Mouse (Mus musculus) C2C12 (cell line): Measurements from ENCODE around the gene Dvl3. TPM values are rescaled to one million over a fixed set of nuclear protein-coding genes. Genes with fewer than 3 reads are reported as not detected.

Experiments
- H3K27me3 ChIP-seq: one replicate; pipeline ENCODE4 v1.6.1; 2011; ENCODE audit not compliant: control insufficient read depth, insufficient read depth, insufficient read length
- H3K36me3 ChIP-seq: one replicate; pipeline ENCODE4 v1.6.1; 2011; ENCODE audit not compliant: control insufficient read depth, insufficient read depth
- H3K4me3 ChIP-seq: one replicate; pipeline ENCODE4 v1.5.1; 2011; ENCODE audit warnings: mild to moderate bottlenecking, control low read depth; ENCODE audit not compliant: poor library complexity, insufficient read depth, severe bottlenecking
- H3K79me2 ChIP-seq: one replicate; pipeline ENCODE4 v1.6.1; 2011; ENCODE audit not compliant: control insufficient read depth, insufficient read depth
- H3K79me3 ChIP-seq: one replicate; pipeline ENCODE4 v1.6.1; 2011; ENCODE audit warnings: low read depth, control low read depth
- H3ac ChIP-seq: one replicate; pipeline ENCODE3; 2011; ENCODE audit warnings: low read depth; ENCODE audit not compliant: control insufficient read depth, insufficient read length
- CEBPB ChIP-seq: IDR thresholded peaks from one replicate; pipeline ENCODE4 v1.6.1; 2011; ENCODE audit warnings: low read depth, mild to moderate bottlenecking, control low read depth, moderate library complexity
- CTCF ChIP-seq: IDR thresholded peaks from one replicate; pipeline ENCODE4 v1.5.1; 2011; ENCODE audit not compliant: control insufficient read depth, insufficient read depth, insufficient read length
- FOSL1 ChIP-seq: IDR thresholded peaks from one replicate; pipeline ENCODE4 v1.8.0; 2011; ENCODE audit warnings: mild to moderate bottlenecking, low read length; ENCODE audit not compliant: poor library complexity, insufficient read depth, severe bottlenecking
- MAX ChIP-seq: IDR thresholded peaks from one replicate; pipeline ENCODE4 v1.6.1; 2011; ENCODE audit warnings: mild to moderate bottlenecking, control low read depth
- MYOD1 ChIP-seq: IDR thresholded peaks from one replicate; pipeline ENCODE4 v1.6.1; 2011; ENCODE audit warnings: low read depth; ENCODE audit not compliant: control insufficient read depth, insufficient read length
- MYOG ChIP-seq: IDR thresholded peaks from one replicate; pipeline ENCODE4 v1.6.1; 2011; ENCODE audit not compliant: control insufficient read depth, insufficient read length; ENCODE audit errors: extremely low read depth
- USF1 ChIP-seq: IDR thresholded peaks from one replicate; pipeline ENCODE4 v1.6.1; 2011; ENCODE audit warnings: low read depth, mild to moderate bottlenecking, control low read depth, moderate library complexity
- polyA plus RNA-seq: library from polyadenylated mRNA; unstranded; fragments of >200 nt; fragmentation: generic; extraction: Trizol; gene quantifications from one replicate; pipeline ENCODE4 v1.2.1, GENCODE M21; 2012; ENCODE audit warnings: missing spikeins

Gene Dvl3
- polyA plus RNA-seq, 1 experiment: 15.8 TPM

DNA sequence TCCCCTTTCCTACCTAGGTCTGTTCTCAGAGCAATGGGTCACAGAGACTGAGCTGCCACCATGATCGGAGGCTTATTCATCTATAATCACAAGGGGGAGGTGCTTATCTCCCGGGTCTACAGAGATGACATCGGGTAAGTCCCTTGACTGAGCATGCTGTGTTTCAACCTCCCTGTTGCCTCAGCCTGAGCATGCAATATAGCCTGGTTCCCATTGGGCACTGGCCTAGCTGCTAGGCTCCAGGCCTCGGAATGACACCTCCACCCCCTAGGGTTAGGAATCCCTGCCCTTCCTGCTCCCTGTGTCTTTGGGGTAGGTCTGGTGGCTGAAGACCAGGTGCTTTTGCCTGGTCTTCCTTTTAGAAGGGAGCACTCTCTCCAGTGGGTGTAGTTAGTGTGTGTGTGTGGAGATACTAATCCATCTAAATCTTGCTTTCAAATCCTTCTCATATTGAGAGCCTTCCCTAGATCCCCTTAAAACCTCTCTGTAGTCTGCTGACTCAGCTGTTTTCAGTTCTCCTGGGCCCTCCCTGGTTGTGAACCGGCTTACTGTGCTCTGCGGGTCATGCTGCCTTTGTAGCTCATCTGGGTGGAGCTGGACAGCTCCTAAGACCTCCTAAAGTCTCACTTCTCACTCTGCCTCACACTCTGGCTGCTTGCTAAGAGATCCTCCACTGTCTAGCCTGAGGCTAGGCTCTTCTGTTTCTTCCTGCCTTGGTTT, 21.0 kb downstream of the Dvl3 start:
- peaks cover 62% of the 10 kb centered on the region for H3K36me3 ChIP-seq

GRCm38 (mm10) chr16:20539649-20540048, 22.9 kb downstream of the Dvl3 start:
- TF ChIP-seq CEBPB: no peak
- no peak for TF ChIP-seq USF1
- Histone ChIP-seq H3K79me3 (peaks cover 39% of the 10 kb centered on the region), H3K4me3 (no peak overlapping the region), H3K36me3 (peaks cover 66% of the 10 kb centered on the region), H3ac (no peak overlapping the region), H3K79me2 (peaks cover 48% of the 10 kb centered on the region), H3K27me3 (no peaks in the 10 kb centered on the region)

More for the DNA sequence above, 21.0 kb downstream of the Dvl3 start:
- Histone ChIP-seq H3ac (peak overlapping the region; percentile 77), H3K79me3 (peaks cover 37% of the 10 kb centered on the region), H3K27me3 (no peaks in the 10 kb centered on the region), H3K79me2 (peaks cover 48% of the 10 kb centered on the region), H3K4me3 (peak overlapping the region; percentile 86)
- TF ChIP-seq MYOD1 (no peak), MAX (no peak), USF1 (no peak), CEBPB (no peak), CTCF (no peak), FOSL1 (no peak), MYOG (no peak)

DNA sequence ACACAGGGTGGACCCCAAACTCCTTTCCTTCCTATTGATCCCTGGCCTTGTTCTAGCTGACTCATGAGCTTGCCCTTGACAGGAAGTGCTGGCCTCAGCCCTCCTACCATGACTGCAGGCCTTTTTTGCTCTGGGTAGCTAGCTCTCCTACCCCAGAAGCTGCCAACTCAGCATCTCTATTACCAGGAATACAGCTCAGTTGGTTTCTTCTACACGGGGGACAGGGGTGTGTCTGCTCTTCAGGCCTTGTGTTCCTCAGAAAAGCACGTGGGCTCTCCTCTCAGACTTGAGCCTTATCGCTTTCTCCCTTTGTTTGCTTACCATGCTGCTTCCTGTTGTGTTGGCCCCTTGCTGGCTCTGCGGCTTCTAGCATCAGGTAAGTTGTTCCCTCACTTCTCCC, 23.7 kb downstream of the Dvl3 start:
- Histone ChIP-seq H3K79me3 (peaks cover 39% of the 10 kb centered on the region), H3K4me3 (no peak overlapping the region), H3K27me3 (no peaks in the 10 kb centered on the region), H3ac (no peak overlapping the region), H3K79me2 (peaks cover 47% of the 10 kb centered on the region), H3K36me3 (peaks cover 73% of the 10 kb centered on the region)
- no peak for TF ChIP-seq CTCF
- no peak for TF ChIP-seq CEBPB
- TF ChIP-seq USF1: no peak
- TF ChIP-seq MAX: no peak
- no peak for TF ChIP-seq MYOG
- TF ChIP-seq FOSL1: no peak
- TF ChIP-seq MYOD1: no peak

GRCm38 (mm10) chr16:20545696-20546095, 28.9 kb downstream of the Dvl3 start:
- Histone ChIP-seq H3ac (no peak overlapping the region), H3K27me3 (no peaks in the 10 kb centered on the region), H3K79me2 (peaks cover 15% of the 10 kb centered on the region), H3K36me3 (peaks cover 53% of the 10 kb centered on the region), H3K79me3 (peaks cover 14% of the 10 kb centered on the region), H3K4me3 (no peak overlapping the region)
- TF ChIP-seq CTCF (no peak), FOSL1 (no peak), MYOG (no peak), MYOD1 (no peak), MAX (no peak), USF1 (no peak), CEBPB (no peak)

GRCm38 (mm10) chr16:20547423-20547822, 30.6 kb downstream of the Dvl3 start:
- Histone ChIP-seq H3K79me3 (peaks cover 12% of the 10 kb centered on the region), H3K36me3 (peaks cover 53% of the 10 kb centered on the region), H3K27me3 (no peaks in the 10 kb centered on the region), H3ac (no peak overlapping the region), H3K4me3 (peak overlapping the region; percentile 66), H3K79me2 (peaks cover 15% of the 10 kb centered on the region)
- no peak for TF ChIP-seq CEBPB
- TF ChIP-seq MAX: no peak
- TF ChIP-seq MYOG: no peak
- no peak for TF ChIP-seq USF1
- TF ChIP-seq MYOD1: no peak
- no peak for TF ChIP-seq FOSL1
- TF ChIP-seq CTCF: no peak
